Mouse (Mus musculus) heart, adult 10 weeks (tissue): ENCODE results near the gene Slc5a8. TPM values are rescaled to one million over a fixed set of nuclear protein-coding genes. Genes with fewer than 3 reads are reported as not detected.

Experiments
- polyA plus RNA-seq: library from polyadenylated mRNA; stranded (reverse); fragments of 350-450 nt; fragmentation: Illumina TruSeq; extraction: RNeasy Lipid Tissue Mini Kit (QIAGEN cat#74804); gene quantifications from one replicate; pipeline ENCODE4 v1.2.3, GENCODE M21; 2014; ENCODE audit warnings: low read depth, low replicate concordance

Gene Slc5a8
- not detected for polyA plus RNA-seq

GRCm38 (mm10) chr10:88885632-88886090 is at the start of gene Slc5a8:
Gene Slc5a8 (plus strand): TSS chr10:88885992.

Other genes starting within 250 kb of the Slc5a8 start
- gene Spic, start 201.0 kb upstream of the Slc5a8 start, polyA plus RNA-seq: 0.86 TPM
- gene Arl1, start 155.1 kb upstream of the Slc5a8 start, polyA plus RNA-seq: 115 TPM
- 8.3 TPM for gene Utp20, start 59.2 kb upstream of the Slc5a8 start, polyA plus RNA-seq